Mouse (Mus musculus) small intestine, adult 2 months (tissue): ENCODE results near the gene Entr1.

Experiments
- CTCF ChIP-seq: fragments of 200-500 bp; IDR thresholded peaks from 2 replicates; pipeline ENCODE4 v1.5.1; 2012; ENCODE audit warnings: low read depth, mild to moderate bottlenecking, control low read depth, inconsistent platforms, low read length, moderate library complexity, mixed read lengths; ENCODE audit not compliant: insufficient replicate concordance, insufficient read length; ENCODE audit errors: extremely low read depth
- POLR2A ChIP-seq: fragments of 200-500 bp; IDR thresholded peaks from 2 replicates; pipeline ENCODE4 v1.6.1; 2012; ENCODE audit warnings: low read depth, mild to moderate bottlenecking, control low read depth, inconsistent platforms, low read length, moderate library complexity

- TF ChIP-seq CTCF (no peak), POLR2A (no peak)
These were observed 29.1 kb downstream of the Entr1 start for GRCm38 (mm10) chr2:26359983-26360382.
